Mouse (Mus musculus) liver, embryonic 11.5 days (tissue): ENCODE results near the gene Gm10322. TPM values are rescaled to one million over a fixed set of nuclear protein-coding genes. Genes with fewer than 3 reads are reported as not detected.

Experiments used
- ATAC-seq: fragments of 200-750 bp; cut with Nextera tagmentation; replicated peaks from 2 replicates; pipeline ENCODE4 v1.8.0; 2017; ENCODE audit warnings: moderate number of reproducible peaks, mild to moderate bottlenecking, moderate TSS enrichment, moderate library complexity; ENCODE audit not compliant: low FRiP score
- DNase-seq: peaks from one replicate; pipeline ENCODE4 v3.0.0-alpha.2; 2017; ENCODE audit warnings: low spot score
- H3K27ac ChIP-seq: fragments of 300-500 bp; sonication (generic); 2 replicates; pipeline ENCODE4 v1.5.1; 2014; ENCODE audit warnings: mild to moderate bottlenecking, low read depth, low read length, control low read depth
- H3K27me3 ChIP-seq: fragments of 300-500 bp; sonication (generic); replicated peaks from 2 replicates; pipeline ENCODE4 v1.6.1; 2014; ENCODE audit warnings: low read length, mixed read lengths; ENCODE audit not compliant: control insufficient read depth, insufficient read depth
- H3K36me3 ChIP-seq: fragments of 300-500 bp; sonication (generic); 2 replicates; pipeline ENCODE4 v1.6.1; 2014; ENCODE audit warnings: mild to moderate bottlenecking, low read length, moderate library complexity, mixed read lengths; ENCODE audit not compliant: control insufficient read depth, insufficient read depth
- H3K4me1 ChIP-seq: fragments of 300-500 bp; sonication (generic); replicated peaks from 2 replicates; pipeline ENCODE4 v1.6.1; 2014; ENCODE audit warnings: low read length, mixed read lengths; ENCODE audit not compliant: control insufficient read depth, insufficient read depth
- H3K4me2 ChIP-seq: fragments of 300-500 bp; sonication (generic); 2 replicates; pipeline ENCODE4 v1.6.1; 2014; ENCODE audit warnings: mild to moderate bottlenecking, control low read depth, moderate library complexity
- H3K4me3 ChIP-seq: fragments of 300-500 bp; sonication (generic); 2 replicates; pipeline ENCODE4 v1.5.1; 2014; ENCODE audit warnings: low read depth, low read length, control low read depth
- H3K9ac ChIP-seq: fragments of 300-500 bp; sonication (generic); 2 replicates; pipeline ENCODE4 v1.6.1; 2014; ENCODE audit warnings: low read depth, low read length, control low read depth
- H3K9me3 ChIP-seq: fragments of 300-500 bp; sonication (generic); 2 replicates; pipeline ENCODE4 v1.6.1; 2016; ENCODE audit warnings: low read length, inconsistent platforms, mixed read lengths; ENCODE audit not compliant: control insufficient read depth
- WGBS: fragments of 180-500 bp; shearing (Covaris S2); extraction: QIAGEN DNeasy Blood & Tissue Kit; methylation state at CpG from one replicate; pipeline ENCODE4 v1.1.7; 2014; 5-methylcytosine and 5-hydroxymethylcytosine counted together
- polyA plus RNA-seq: library from polyadenylated mRNA; unstranded; fragments of >200 nt; fragmentation: Nextera tagmentation; extraction: Ambion mirVana; gene quantifications from 2 replicates; pipeline ENCODE4 v1.2.1, GENCODE M21; 2014

Gm10322 gene
- polyA plus RNA-seq, 1 experiment from 2014 or later = not detected

DNA sequence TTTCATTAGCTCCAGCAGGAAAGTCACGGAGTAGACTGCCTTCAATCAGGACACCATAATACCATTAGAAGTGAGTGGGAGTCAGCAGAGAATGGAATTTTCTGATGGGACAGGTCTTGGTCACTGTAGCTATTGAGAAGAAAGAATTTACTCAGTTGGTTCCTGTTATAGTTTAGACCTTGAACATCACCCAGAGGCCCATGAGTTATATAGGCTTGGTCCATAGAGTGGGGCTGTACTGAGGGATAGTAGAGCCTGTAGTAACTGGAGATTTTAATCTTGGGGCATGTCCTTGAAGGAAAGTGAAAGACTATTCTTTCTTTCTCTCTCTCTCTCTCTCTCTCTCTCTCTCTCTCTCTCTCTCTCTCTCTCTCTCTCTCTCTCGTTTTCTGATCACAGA, 28.8 kb downstream of the Gm10322 start:
- DNase-seq = no peak
- H3K36me3 ChIP-seq = no peaks in the 10 kb centered on the region
- no peaks in the 10 kb centered on the region for H3K9me3 ChIP-seq
- H3K4me3 ChIP-seq = no peak overlapping the region
- H3K4me1 ChIP-seq = no peaks in the 10 kb centered on the region
- no peak for ATAC-seq
- 61% methylated on average over 2 of the region's 2 CpGs for WGBS
- no peak overlapping the region for H3K4me2 ChIP-seq
- H3K27me3 ChIP-seq = no peaks in the 10 kb centered on the region
- no peak overlapping the region for H3K9ac ChIP-seq
- H3K27ac ChIP-seq = no peak overlapping the region

GRCm38 (mm10) chr10:59645153-59645552, 29.3 kb downstream of the Gm10322 start:
- no peak for DNase-seq
- Histone ChIP-seq H3K4me3 (no peak overlapping the region), H3K4me2 (peak overlapping the region; percentile 2; the same call in 1 of the 2 replicates)

GRCm38 (mm10) chr10:59646821-59647378, 31.0 kb downstream of the Gm10322 start:
- Histone ChIP-seq H3K9me3 (no peaks in the 10 kb centered on the region; the same call in 1 of the 2 replicates), H3K36me3 (no peaks in the 10 kb centered on the region), H3K27ac (no peak overlapping the region), H3K4me1 (no peaks in the 10 kb centered on the region), H3K9ac (no peak overlapping the region), H3K27me3 (no peaks in the 10 kb centered on the region), H3K4me2 (no peak overlapping the region), H3K4me3 (no peak overlapping the region)
- no peak for DNase-seq
- WGBS = 88% methylated on average over 5 of the region's 5 CpGs
- no peak for ATAC-seq

More at GRCm38 (mm10) chr10:59645153-59645552, 29.3 kb downstream of the Gm10322 start:
- Histone ChIP-seq H3K9me3 (no peaks in the 10 kb centered on the region; the same call in 1 of the 2 replicates), H3K9ac (no peak overlapping the region), H3K4me1 (no peaks in the 10 kb centered on the region), H3K27me3 (no peaks in the 10 kb centered on the region), H3K27ac (no peak overlapping the region), H3K36me3 (no peaks in the 10 kb centered on the region)
- 21% methylated on average over 4 of the region's 4 CpGs for WGBS
- no peak for ATAC-seq

- Histone ChIP-seq H3K36me3 (no peaks in the 10 kb centered on the region), H3K9ac (no peak overlapping the region), H3K4me2 (no peak overlapping the region), H3K27me3 (no peaks in the 10 kb centered on the region), H3K27ac (no peak overlapping the region), H3K4me3 (no peak overlapping the region), H3K9me3 (0 out of 2 replicates have a peak, but pooled peaks cover 5% of the 10 kb centered on the region), H3K4me1 (no peaks in the 10 kb centered on the region)
- no peak for DNase-seq
- ATAC-seq = no peak
- WGBS = 65% methylated on average over 13 of the region's 13 CpGs
Measured at GRCm38 (mm10) chr10:59656799-59657198, 40.9 kb downstream of the Gm10322 start.

DNA sequence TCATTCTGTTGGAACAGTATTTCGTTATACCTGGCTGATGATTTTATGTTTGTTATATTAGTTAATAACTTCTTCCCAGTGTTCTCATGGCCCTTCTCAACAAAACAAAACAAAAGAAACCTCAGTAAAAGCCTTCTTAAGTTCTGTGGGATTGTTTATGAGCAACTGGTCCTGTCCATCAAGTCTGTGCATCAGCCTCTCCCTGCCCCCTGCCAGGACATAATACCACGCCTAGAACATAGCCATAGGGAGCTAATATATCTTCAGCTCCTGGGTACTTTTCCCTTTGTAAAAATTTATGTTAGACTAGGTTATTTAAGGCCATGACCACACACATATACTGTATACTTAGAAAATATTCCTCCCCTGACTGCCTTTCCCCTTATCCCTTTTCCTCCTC, 48.9 kb downstream of the Gm10322 start:
- H3K36me3 ChIP-seq = no peaks in the 10 kb centered on the region
- H3K4me1 ChIP-seq = peaks cover 5% of the 10 kb centered on the region; the same call in 1 of the 2 replicates
- no peak overlapping the region for H3K9ac ChIP-seq
- H3K27me3 ChIP-seq = no peaks in the 10 kb centered on the region
- H3K4me2 ChIP-seq = no peak overlapping the region
- DNase-seq (no peak), ATAC-seq (no peak)
- WGBS = 71% methylated on average over 2 of the region's 2 CpGs
- 0 out of 2 replicates have a peak, but pooled peaks cover 5% of the 10 kb centered on the region for H3K9me3 ChIP-seq
- no peak overlapping the region for H3K27ac ChIP-seq
- H3K4me3 ChIP-seq = no peak overlapping the region

GRCm38 (mm10) chr10:59665503-59666291, 49.8 kb downstream of the Gm10322 start:
- Histone ChIP-seq H3K4me1 (peaks cover 5% of the 10 kb centered on the region; the same call in 1 of the 2 replicates), H3K27ac (no peak overlapping the region), H3K4me2 (no peak overlapping the region; the same call in 1 of the 2 replicates), H3K36me3 (no peaks in the 10 kb centered on the region), H3K27me3 (no peaks in the 10 kb centered on the region), H3K4me3 (no peak overlapping the region), H3K9ac (no peak overlapping the region), H3K9me3 (0 out of 2 replicates have a peak, but pooled peaks cover 1% of the 10 kb centered on the region)
- WGBS = 58% methylated on average over 13 of the region's 13 CpGs
- DNase-seq (no peak), ATAC-seq (peak; percentile 45)

Other genes starting within 250 kb of the Gm10322 start
- 9.2 and 10.1 TPM in 2 replicates for gene Gm10273, start 220.4 kb upstream of the Gm10322 start, polyA plus RNA-seq
- gene Pla2g12b, start 212.4 kb upstream of the Gm10322 start, polyA plus RNA-seq = 45.7 and 46.7 TPM in 2 replicates
- gene Oit3, start 174.3 kb upstream of the Gm10322 start, polyA plus RNA-seq = 43.2 and 45.7 TPM in 2 replicates
- 22.3 and 24.2 TPM in 2 replicates for gene Mcu, start 629 bp downstream of the Gm10322 start, polyA plus RNA-seq
- gene Micu1, start 86.4 kb downstream of the Gm10322 start, polyA plus RNA-seq = 40.8 and 46.4 TPM in 2 replicates